21 mouse cellular contexts compared by ENCODE assay signal in the genomic region with DNA sequence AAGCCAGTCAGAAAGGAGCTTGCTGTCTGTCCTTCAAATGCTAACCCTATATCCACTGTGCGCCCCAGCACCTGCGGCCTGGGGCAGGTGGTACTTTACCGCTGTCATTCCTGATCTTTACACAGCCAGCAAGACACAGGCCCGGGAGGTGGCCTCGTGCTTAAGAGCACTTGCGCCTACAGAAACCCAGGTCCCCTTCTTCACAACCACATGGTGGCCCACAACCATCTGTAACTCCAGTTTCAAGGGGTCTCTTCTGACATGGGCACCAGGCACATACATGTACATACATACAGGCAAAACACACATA. TPM values are rescaled to one million over a fixed set of nuclear protein-coding genes. Genes with fewer than 3 reads are reported as not detected.
A peak's percentile ranks its signal among the peaks of the same experiment; 100 is the strongest.
DNase-seq lines count a peak whose midpoint lies in the region; ATAC-seq and TF ChIP-seq lines count a peak whose summit lies in the region.
"Had no signal": no experiment of that assay in that cellular context is flagged by ENCODE, and none has a peak within 500 bp of the region (broad histone marks: within the 10 kb centered on the region; RNA-seq: fewer than 3 reads in every experiment).

No protein-coding gene starts in this region.

- no peak for ATAC-seq in liver, embryonic 11.5 days (replicated peaks; ENCODE audit: low FRiP score)
- no peak for ATAC-seq in stomach, postnatal 0 days (ENCODE audit: low FRiP score, low TSS enrichment)

- no peak for DNase-seq in liver, embryonic 11.5 days (ENCODE audit: low spot score)
- DNase-seq in liver: no peak
- peak; percentile 17 for DNase-seq in urinary bladder, adult 2 months (ENCODE audit: low spot score)
- DNase-seq in urinary bladder, postnatal 36 days (ENCODE audit: low spot score in 2 of 2): no peak
- no peak for DNase-seq in limb, embryonic 10.5 days (ENCODE audit: low spot score)
- peak; percentile 13 for DNase-seq in stomach, postnatal 0 days (ENCODE audit: low spot score)
- DNase-seq in cerebellum, adult 11-12 months: no peak
- DNase-seq in cerebellum, adult 11 months: no peak
- DNase-seq: adrenal gland, postnatal 14 days; cerebellum, postnatal 10 days; gastrocnemius, postnatal 36 days; heart, postnatal 14 days; kidney, adult 9 months; layer of hippocampus, postnatal 36 days; lung, adult 2 months; lung, postnatal 14 days had no signal

- no peak overlapping the region for H3K4me3 ChIP-seq in liver, embryonic 11.5 days (ENCODE audit: low read depth, low read length)
- H3K4me3 ChIP-seq in limb, embryonic 10.5 days: no peak overlapping the region
- H3K4me3 ChIP-seq in stomach, postnatal 0 days (ENCODE audit: low read depth, low read length): no peak overlapping the region
- H3K4me3 ChIP-seq: heart, embryonic 12.5 days; hindbrain, embryonic 12.5 days; limb, embryonic 12.5 days; stomach, embryonic 15.5 days had no signal

- TF ChIP-seq CTCF in stomach, postnatal 0 days (IDR thresholded peaks at IDR 0.05; ENCODE audit: low read depth): no peak

- peaks cover 79% of the 10 kb centered on the region for H3K4me1 ChIP-seq in liver, embryonic 11.5 days (replicated peaks; ENCODE audit: control insufficient read depth, insufficient read depth, low read length)
- H3K4me1 ChIP-seq in limb, embryonic 10.5 days: peaks cover 65% of the 10 kb centered on the region
- peaks cover 9% of the 10 kb centered on the region for H3K4me1 ChIP-seq in stomach, postnatal 0 days (replicated peaks; ENCODE audit: control insufficient read depth, insufficient read depth)

- H3K9me3 ChIP-seq in liver, embryonic 11.5 days (ENCODE audit: control insufficient read depth, low read length): no peaks in the 10 kb centered on the region
- H3K9me3 ChIP-seq in limb, embryonic 10.5 days (replicated peaks): no peaks in the 10 kb centered on the region
- no peaks in the 10 kb centered on the region for H3K9me3 ChIP-seq in stomach, postnatal 0 days (ENCODE audit: control insufficient read depth, low read length)
- H3K9me3 ChIP-seq: heart, embryonic 12.5 days; hindbrain, embryonic 12.5 days; limb, embryonic 12.5 days; stomach, embryonic 15.5 days had no signal

- H3K4me2 ChIP-seq in liver, embryonic 11.5 days: peak overlapping the region; percentile 51
- no peak overlapping the region for H3K4me2 ChIP-seq in stomach, postnatal 0 days (replicated peaks; ENCODE audit: low read depth)
- H3K4me2 ChIP-seq: heart, embryonic 12.5 days; hindbrain, embryonic 12.5 days; limb, embryonic 12.5 days; midbrain, embryonic 11.5 days; stomach, embryonic 15.5 days had no signal

- no peak for TF ChIP-seq EP300 in stomach, postnatal 0 days (optimal IDR thresholded peaks at IDR 0.05)

- H3K27me3 ChIP-seq in liver, embryonic 11.5 days (replicated peaks; ENCODE audit: control insufficient read depth, insufficient read depth, low read length): no peaks in the 10 kb centered on the region
- H3K27me3 ChIP-seq in limb, embryonic 10.5 days (ENCODE audit: low read depth, poor library complexity, severe bottlenecking): peaks cover 66% of the 10 kb centered on the region
- H3K27me3 ChIP-seq in stomach, postnatal 0 days (ENCODE audit: control insufficient read depth, insufficient read depth, low read length): no peaks in the 10 kb centered on the region
- H3K27me3 ChIP-seq: stomach, embryonic 15.5 days had no signal

- WGBS in liver, embryonic 11.5 days: 80% methylated on average over 6 of the region's 6 CpGs
- 91% methylated on average over 6 of the region's 6 CpGs for WGBS in limb, embryonic 10.5 days
- WGBS in stomach, postnatal 0 days: 84% methylated on average over 6 of the region's 6 CpGs

- H3K9ac ChIP-seq in liver, embryonic 11.5 days (ENCODE audit: low read depth, low read length): peak overlapping the region; percentile 52; the same call in 1 of the 2 replicates
- H3K9ac ChIP-seq in stomach, postnatal 0 days (ENCODE audit: low read length): no peak overlapping the region
- H3K9ac ChIP-seq: heart, embryonic 12.5 days; hindbrain, embryonic 12.5 days; limb, embryonic 12.5 days; stomach, embryonic 15.5 days had no signal

- peak overlapping the region; percentile 92 for H3K27ac ChIP-seq in liver, embryonic 11.5 days (ENCODE audit: low read depth, low read length)
- peak overlapping the region; percentile 57 for H3K27ac ChIP-seq in limb, embryonic 10.5 days
- no peak overlapping the region for H3K27ac ChIP-seq in stomach, postnatal 0 days (replicated peaks)
- H3K27ac ChIP-seq: hindbrain, embryonic 12.5 days; limb, embryonic 12.5 days had no signal

- no peaks in the 10 kb centered on the region for H3K36me3 ChIP-seq in liver, embryonic 11.5 days (ENCODE audit: control insufficient read depth, insufficient read depth, low read length)
- H3K36me3 ChIP-seq in limb, embryonic 10.5 days: no peaks in the 10 kb centered on the region
- H3K36me3 ChIP-seq in stomach, postnatal 0 days (ENCODE audit: control insufficient read depth, insufficient read depth, low read length): no peaks in the 10 kb centered on the region
- H3K36me3 ChIP-seq: heart, embryonic 12.5 days; hindbrain, embryonic 12.5 days; limb, embryonic 12.5 days; stomach, embryonic 15.5 days had no signal

RNA-seq across cellular contexts. Expression of gene Zfp36l2, which starts 32.8 kb away (rescaled TPM):
- polyA plus RNA-seq in liver, embryonic 11.5 days (2014; fragmentation: Nextera tagmentation; extraction: Ambion mirVana): 24.7 and 26.7 TPM in 2 replicates
- polyA plus RNA-seq in urinary bladder, adult 2 months (2012; rRNA removed): 67.9 and 84.3 TPM in 2 replicates
- 13.4 and 14.2 TPM in 2 replicates for polyA plus RNA-seq in limb, embryonic 10.5 days (2016; fragmentation: Nextera tagmentation; extraction: Ambion mirVana)
- polyA plus RNA-seq in stomach, postnatal 0 days (2015; fragmentation: Nextera tagmentation; extraction: Ambion mirVana): 17.5 and 18.3 TPM in 2 replicates

Comparison
In these comparisons a context has a peak if more than half of its experiments do, and no peak if none do; other contexts are left out.
1. DNase-seq: peak in urinary bladder, adult 2 months (single experiment) and stomach, postnatal 0 days (single experiment); none in liver, embryonic 11.5 days (single experiment), liver (single experiment), urinary bladder, postnatal 36 days (0 of 2), limb, embryonic 10.5 days (single experiment), cerebellum, adult 11-12 months (single experiment) and cerebellum, adult 11 months (single experiment).